Mouse (Mus musculus): Measurements from ENCODE around the gene Gm20388.
A peak's percentile ranks its signal among the peaks of the same experiment; 100 is the strongest.

Gene Gm20388

DNA sequence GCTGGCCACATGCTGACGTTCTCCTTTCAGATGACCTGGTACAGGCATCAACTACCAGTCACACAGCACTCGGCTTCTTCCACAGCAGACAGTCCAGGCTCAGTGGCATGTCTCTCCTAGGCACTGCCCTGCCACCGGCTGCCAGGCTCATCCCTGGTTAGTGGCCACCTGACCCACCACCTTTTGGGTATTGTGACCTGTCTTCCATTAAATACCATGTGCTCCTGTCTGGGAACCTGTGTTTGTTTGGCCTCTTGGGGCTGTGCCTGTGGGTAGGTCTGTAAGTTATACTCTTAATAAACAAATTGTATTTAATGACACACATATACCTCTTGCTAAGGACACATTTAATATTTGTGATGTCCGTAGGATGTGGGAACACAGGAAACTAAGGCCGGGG lies 460.5 kb downstream of the Gm20388 start:
- no peak for DNase-seq (ENCODE audit: low read depth)

- DNase-seq (ENCODE audit: low read depth) = no peak
Measured at GRCm38 (mm10) chr8:120371725-120372457, 461.2 kb downstream of the Gm20388 start.

DNA sequence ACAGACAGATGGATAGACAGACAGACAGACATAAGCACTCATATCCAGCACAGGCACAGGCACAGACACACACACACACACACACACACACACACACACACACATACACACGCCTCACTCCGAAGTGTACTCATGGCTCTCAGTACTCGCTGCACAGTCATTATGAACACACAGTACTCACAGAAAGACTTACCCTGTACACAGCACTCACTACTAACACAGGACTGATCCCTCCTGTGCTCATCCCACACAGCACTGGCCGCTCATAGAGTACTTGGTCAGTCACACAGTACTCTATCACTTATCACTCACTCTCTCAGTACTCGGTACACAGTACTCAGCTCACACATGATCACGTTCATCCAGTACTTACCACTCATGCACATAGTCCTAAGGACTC lies 462.0 kb downstream of the Gm20388 start:
- no peak for DNase-seq (ENCODE audit: low read depth)

GRCm38 (mm10) chr8:120373621-120374020 lies 463.0 kb downstream of the Gm20388 start:
- no peak for DNase-seq (ENCODE audit: low read depth)

- DNase-seq (ENCODE audit: low read depth) = no peak
Measured at GRCm38 (mm10) chr8:120374070-120374469, 463.4 kb downstream of the Gm20388 start.

GRCm38 (mm10) chr8:120374514-120374913 lies 463.9 kb downstream of the Gm20388 start:
- no peak for DNase-seq (ENCODE audit: low read depth)

GRCm38 (mm10) chr8:120375170-120375569 lies 464.5 kb downstream of the Gm20388 start:
- DNase-seq (ENCODE audit: low read depth) = no peak

DNA sequence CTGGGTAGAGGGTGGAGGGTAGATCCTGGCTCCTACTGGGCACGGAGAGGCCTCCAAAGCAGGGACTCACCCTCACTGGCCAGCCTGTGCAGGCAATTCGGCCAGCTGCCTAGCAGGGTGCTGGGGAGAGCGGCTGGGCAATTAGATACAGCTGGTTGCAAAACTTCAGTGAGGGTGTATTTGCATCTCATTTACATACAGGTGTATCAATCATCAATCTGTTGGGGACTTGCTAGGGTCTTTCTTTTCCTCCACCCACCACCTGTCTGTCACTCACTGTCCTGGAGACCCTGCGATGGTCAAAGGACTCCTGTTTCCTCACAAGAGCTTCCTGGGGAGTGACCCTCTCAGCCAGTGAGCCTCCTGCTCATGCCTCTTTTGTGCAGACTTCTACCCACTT lies 465.6 kb downstream of the Gm20388 start:
- DNase-seq (ENCODE audit: low read depth) = no peak

DNA sequence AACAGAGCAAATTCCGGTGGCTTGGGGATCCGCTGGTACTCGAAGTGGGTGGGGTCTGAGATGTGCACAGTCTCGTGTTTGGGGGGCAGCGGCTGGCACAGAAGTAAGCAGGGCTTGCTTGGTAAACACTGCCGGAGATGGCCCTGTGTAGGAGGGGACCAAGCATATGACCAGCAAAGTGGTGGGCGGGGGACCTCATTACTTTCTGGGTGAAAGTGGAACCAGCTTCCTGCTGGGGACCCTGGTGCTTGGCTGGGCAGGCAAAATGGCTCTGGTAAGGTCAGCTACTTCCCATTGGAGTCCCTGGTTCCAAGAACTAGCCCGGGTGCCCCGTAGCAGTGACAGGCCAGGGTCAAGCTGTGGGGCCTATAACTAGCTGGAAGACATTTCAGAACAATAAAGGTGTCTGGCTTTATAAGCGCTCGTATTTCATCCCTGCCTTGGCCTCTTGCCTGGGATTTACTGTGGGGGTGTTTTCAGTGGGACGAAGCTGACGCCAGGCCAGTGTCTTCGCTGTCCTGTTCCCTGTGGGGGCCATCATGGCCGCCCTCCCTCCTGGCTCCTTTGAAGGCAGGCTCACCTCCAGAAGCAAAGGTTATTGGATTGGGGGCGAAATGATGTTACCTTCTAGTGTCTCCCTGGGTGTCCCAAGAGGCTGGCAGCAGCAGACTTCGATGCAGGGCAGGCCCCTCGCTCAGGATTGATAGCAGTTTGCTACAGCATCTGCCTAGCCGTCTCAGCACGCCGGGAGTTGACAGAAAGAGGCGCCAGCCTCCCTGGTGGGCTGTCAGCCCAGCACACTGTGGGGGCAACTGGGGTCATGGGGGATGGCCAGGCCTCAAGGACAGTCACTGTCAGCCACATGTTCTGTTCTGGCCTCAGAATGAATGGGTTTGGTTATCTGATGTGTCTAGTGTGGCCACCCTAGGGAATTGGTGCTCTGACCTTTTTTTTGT lies 466.5 kb downstream of the Gm20388 start:
- DNase-seq (ENCODE audit: low read depth) = no peak

DNA sequence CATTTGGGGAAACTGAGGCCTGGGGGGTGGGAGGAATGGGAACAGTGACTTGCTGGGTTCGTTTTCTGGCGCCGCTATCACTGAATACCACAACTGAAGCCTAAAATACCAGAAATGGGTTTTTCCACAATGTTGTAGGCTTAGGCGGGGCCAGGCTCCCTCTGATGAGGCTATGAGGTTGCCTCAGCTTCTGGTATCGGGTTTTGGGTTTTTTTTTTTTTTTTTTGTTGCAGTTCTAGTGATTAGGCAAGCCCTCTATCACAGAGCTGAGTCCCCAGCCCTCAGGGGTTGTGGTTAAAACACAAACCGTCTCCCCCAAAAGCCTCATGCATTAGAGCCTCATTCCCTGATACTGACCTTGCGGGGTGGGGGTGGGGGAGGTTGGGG lies 467.2 kb downstream of the Gm20388 start:
- DNase-seq (ENCODE audit: low read depth) = peak; percentile 47

GRCm38 (mm10) chr8:120378306-120378705 lies 467.7 kb downstream of the Gm20388 start:
- peak; percentile 83 for DNase-seq (ENCODE audit: low read depth)

DNA sequence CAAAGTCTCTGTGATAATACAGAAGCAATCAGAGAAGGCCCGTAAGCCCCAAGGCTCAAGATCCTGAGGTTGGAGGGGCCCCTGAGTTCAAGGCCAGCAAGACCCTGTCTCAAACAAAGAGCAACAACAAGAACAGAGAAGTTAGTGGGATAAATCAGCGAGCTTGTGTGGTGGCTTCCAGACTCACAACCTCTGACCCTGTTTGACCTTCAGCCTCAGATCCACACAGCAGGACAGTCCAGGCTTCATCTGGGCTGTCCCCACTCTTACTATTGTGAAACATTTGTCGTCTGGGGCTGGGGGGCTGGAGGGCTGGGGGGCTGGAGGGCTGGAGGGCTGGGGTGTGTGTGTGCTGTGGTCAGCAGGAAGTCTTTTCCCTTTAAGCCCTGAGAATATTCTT lies 468.4 kb downstream of the Gm20388 start:
- no peak for DNase-seq (ENCODE audit: low read depth)

DNA sequence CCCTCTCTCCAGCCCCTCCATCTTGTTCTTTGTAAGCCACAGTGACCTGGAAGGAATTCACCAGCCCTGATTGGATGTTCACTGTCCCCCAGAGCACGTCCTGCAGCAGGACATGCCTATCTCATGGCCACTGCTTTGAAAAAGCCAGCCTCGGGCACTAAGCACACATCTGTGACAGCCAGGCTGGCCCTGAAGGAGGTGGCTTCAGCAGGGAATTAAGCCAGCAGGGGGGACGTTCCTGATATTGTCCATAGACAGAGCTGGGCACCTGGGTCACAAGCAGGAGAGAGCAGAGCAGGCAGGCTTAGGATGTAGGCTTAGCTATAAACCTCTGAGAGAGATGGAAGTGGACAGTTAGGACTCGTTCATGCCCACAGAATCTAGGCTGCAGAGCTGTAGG lies 471.2 kb downstream of the Gm20388 start:
- no peak for DNase-seq (ENCODE audit: low read depth)

DNA sequence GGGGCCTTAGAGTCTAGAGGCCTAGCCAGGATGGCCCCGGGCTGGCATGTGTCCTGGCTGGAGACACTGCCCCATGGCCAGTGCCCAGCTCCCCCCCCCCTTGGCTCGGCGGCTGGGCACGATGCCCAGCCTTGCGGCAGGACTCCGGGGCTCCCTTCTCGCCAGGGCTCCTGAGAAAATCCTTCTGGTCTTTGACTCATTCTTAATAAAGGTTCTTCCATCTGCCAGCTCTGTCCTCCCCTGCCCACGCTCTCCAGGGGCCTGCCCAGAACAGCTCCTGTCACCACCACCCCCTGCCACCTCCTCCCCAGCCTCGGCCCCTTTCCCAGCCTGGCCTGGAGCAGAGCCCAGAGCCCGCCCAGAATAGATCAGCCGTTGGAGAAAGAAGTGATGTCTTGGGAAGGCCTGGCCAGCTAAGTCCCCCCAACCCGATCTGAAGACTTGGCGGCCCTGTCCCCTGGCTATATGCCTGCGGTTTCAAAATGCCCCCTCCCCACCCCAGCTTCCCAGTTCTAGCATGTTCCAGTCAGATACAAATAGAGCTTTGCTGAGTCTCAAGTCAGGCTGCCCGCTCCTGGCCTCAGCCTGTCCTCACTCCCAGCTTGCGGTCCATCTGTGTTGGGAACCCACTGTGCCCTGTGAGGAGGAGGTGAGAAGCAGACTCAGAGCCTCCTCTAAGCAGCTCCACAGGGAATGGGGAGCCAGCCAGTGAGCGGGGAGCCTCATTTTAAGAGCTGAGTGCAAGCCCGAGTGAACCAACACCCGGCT lies 472.0 kb downstream of the Gm20388 start:
- peak; percentile 89 for DNase-seq (ENCODE audit: low read depth)

DNA sequence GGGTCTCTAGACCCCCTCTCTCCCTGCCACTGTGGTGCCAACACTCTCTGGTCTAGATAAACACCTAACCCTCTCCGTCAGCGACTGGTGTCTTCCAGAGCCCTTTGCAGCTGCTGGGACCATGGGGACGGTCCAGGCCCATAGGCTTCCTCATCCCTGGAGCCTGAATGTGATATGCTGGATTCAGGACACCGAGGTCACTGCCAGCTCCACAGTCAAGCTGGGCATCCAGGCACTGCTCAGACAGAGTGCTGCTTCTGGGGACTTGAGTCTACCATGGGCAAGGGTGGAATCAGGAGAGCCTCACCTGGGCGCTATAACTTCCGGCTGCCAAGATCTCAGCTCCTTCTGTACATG lies 472.5 kb downstream of the Gm20388 start:
- DNase-seq (ENCODE audit: low read depth) = no peak

DNA sequence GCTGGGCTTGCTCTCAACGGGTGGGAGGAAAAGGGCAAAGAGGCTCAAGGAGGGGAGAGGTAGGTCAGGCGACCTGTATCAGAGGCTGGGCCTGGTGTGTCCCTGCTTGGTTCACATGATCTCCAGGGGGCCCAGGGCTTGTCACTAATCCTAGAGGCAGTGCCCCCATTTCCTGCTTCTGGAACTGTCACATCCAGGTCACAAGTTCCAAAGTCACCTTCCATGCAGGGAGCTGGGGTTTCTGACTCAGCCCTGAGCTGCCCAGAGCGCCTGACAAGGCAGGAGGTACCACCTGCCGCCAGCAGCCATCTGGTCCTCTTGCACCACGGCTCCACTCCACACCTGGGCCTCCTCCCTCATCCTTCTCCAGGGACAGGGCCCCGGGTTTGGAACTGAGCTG lies 473.1 kb downstream of the Gm20388 start:
- DNase-seq (ENCODE audit: low read depth) = no peak

DNA sequence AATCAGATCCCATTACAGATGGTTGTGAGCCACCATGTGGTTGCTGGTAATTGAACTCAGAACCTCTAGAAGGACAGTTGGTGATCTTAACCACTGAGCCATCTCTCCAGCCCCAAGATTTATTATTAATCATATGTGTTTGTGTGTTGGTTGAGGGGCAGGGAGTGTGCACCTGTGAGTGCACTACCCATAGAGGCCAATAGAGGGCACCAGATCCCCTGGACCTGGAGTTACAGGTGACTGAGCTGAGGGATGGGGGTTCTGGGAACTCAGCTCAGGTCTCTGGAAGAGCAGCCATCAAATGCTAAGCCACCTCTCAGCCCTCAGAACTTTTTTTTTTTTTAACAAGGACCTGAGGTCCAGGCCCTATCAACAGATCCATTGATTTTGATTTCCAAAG lies 474.1 kb downstream of the Gm20388 start:
- no peak for DNase-seq (ENCODE audit: low read depth)

DNA sequence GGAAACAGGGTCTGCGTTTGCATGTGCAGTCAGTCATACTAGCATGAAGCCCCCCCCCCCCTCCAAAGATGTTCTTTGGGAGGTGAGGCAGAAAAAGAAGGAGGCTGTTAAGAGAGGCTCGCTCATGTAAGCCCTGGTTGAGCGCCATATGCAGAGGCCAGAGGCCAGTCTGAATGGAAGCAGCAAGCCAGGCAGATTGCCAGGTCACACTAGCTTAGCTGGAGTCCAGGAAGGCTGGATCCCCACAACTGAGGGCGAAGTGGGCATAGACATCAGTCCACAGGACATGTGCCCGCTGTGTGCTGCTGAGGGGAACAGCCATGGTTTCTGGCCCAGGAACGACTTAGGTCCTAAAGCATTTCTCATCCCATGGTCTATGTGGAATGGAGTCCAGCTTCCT lies 477.6 kb downstream of the Gm20388 start:
- peak; percentile 51 for DNase-seq (ENCODE audit: low read depth)

DNA sequence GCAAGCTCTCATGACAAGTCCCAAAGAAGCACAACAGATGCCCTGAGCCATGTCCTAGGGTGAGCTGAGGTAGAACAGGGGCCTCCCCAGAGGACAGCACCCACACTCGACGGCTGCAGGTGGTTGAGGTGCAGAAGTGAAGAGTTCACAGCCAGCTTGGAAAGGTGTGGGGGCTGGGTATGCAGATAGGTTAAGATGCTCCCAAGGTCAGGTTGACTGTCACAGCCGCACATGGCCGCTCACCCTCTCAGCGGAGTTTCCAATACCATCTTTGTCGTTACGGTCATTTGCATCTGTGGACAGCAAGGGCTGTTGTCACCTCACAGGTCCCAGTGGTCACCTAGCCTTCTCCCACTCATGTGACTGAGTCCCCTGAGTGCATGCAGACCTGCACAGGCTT lies 480.0 kb downstream of the Gm20388 start:
- no peak for DNase-seq (ENCODE audit: low read depth)

GRCm38 (mm10) chr8:120391856-120392255 lies 481.2 kb downstream of the Gm20388 start:
- DNase-seq (ENCODE audit: low read depth) = no peak

- DNase-seq (ENCODE audit: low read depth) = no peak
Measured at GRCm38 (mm10) chr8:120393085-120393484, 482.4 kb downstream of the Gm20388 start.

DNA sequence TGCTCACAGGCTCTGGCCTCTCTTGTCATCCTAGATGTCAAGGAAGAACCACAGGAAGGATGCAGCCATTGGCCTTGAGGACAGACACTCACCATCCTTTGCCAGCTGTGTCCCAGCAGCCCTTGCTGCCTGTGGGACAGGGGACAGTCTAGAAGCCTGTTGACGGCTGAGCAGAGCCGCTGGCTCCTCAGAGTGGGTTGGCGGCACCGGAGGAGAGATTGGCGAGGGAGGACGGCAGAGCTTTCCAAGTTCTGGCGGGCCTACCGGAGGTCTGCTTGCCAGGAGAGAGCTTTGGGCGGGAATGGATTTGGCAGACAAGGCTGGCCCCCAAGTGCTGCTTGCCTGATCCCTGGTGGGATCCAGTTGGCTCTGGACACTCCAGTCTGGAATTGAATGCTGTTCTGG lies 483.2 kb downstream of the Gm20388 start:
- DNase-seq (ENCODE audit: low read depth) = no peak

- no peak for DNase-seq (ENCODE audit: low read depth)
Measured at GRCm38 (mm10) chr8:120395892-120396291, 485.3 kb downstream of the Gm20388 start.

Measured in NIH3T3 (cell line).